Comparison of ENCODE assay signal across 12 mouse cellular contexts in the genomic region with DNA sequence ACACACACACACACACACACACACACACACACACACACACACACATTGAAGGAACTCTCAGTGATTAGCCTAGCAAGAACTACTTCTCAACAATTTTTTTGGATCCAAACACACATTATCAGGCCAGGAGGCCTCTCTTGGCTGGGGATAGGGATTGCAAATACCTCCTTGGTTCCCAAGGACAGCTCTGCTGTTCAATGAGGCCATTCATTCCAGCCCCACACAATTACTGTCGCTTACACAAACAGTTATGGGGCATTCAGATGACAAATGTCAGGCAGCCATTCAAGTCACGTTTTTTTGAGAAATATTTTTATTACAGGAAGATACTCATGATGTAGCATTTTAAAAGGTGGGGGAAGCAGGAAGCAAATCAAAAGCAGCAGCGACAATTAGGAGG.
DNase-seq lines count a peak whose midpoint lies in the region; ATAC-seq lines count a peak whose summit lies in the region.
"Had no signal": no experiment of that assay in that cellular context is flagged by ENCODE, and none has a peak within 500 bp of the region (broad histone marks: within the 10 kb centered on the region; RNA-seq: fewer than 3 reads in every experiment).

No protein-coding gene starts in this region.

- no peaks in the 10 kb centered on the region for H3K4me1 ChIP-seq in embryonic facial prominence, embryonic 14.5 days (ENCODE audit: control insufficient read depth, insufficient read depth, low read length)
- no peaks in the 10 kb centered on the region for H3K4me1 ChIP-seq in embryonic facial prominence, embryonic 10.5 days
- H3K4me1 ChIP-seq in intestine, embryonic 15.5 days (replicated peaks) = no peaks in the 10 kb centered on the region

- no peak overlapping the region for H3K4me2 ChIP-seq in embryonic facial prominence, embryonic 14.5 days (ENCODE audit: low read depth, low read length)
- no peak overlapping the region for H3K4me2 ChIP-seq in intestine, embryonic 15.5 days (replicated peaks)

- no peak overlapping the region for H3K27ac ChIP-seq in embryonic facial prominence, embryonic 14.5 days (replicated peaks; ENCODE audit: low read depth, low read length)
- H3K27ac ChIP-seq in embryonic facial prominence, embryonic 10.5 days (replicated peaks) = no peak overlapping the region
- no peak overlapping the region for H3K27ac ChIP-seq in intestine, embryonic 15.5 days
- H3K27ac ChIP-seq: liver, embryonic 14.5 days had no signal

- WGBS in embryonic facial prominence, embryonic 14.5 days = 45% methylated on average over 3 of the region's 3 CpGs
- WGBS in embryonic facial prominence, embryonic 10.5 days = 55% methylated on average over 3 of the region's 3 CpGs
- whole genome bisulfite sequencing in intestine, embryonic 15.5 days = 37% methylated on average over 3 of the region's 3 CpGs

- no peaks in the 10 kb centered on the region for H3K27me3 ChIP-seq in embryonic facial prominence, embryonic 14.5 days (replicated peaks; ENCODE audit: control insufficient read depth, insufficient read depth, low read length)
- no peaks in the 10 kb centered on the region for H3K27me3 ChIP-seq in embryonic facial prominence, embryonic 10.5 days (replicated peaks; ENCODE audit: low read depth, poor library complexity, severe bottlenecking)
- no peaks in the 10 kb centered on the region for H3K27me3 ChIP-seq in intestine, embryonic 15.5 days (replicated peaks)

- no peaks in the 10 kb centered on the region for H3K9me3 ChIP-seq in embryonic facial prominence, embryonic 14.5 days (ENCODE audit: control insufficient read depth, low read length)
- no peaks in the 10 kb centered on the region for H3K9me3 ChIP-seq in embryonic facial prominence, embryonic 10.5 days
- H3K9me3 ChIP-seq in intestine, embryonic 15.5 days = no peaks in the 10 kb centered on the region

- DNase-seq in embryonic facial prominence, embryonic 14.5 days (ENCODE audit: low spot score) = peak; percentile 17
- DNase-seq in embryonic facial prominence, embryonic 10.5 days (ENCODE audit: low spot score) = no peak
- peak; percentile 8 to 14 for DNase-seq in layer of hippocampus, postnatal 10 days (ENCODE audit: low spot score in 2 of 2)
- no peak for DNase-seq in layer of hippocampus, adult 8-10 months (ENCODE audit: low spot score in 2 of 2)
- peak; percentile 68 for DNase-seq in Muller cell, postnatal 12 days (ENCODE audit: inconsistent ontology term)
- DNase-seq in gastrocnemius, postnatal 10 days = peak; percentile 7
- no peak for DNase-seq in frontal cortex, adult 2 months (ENCODE audit: extremely low spot score in 1 of 2, low spot score in 1 of 2)
- DNase-seq: B cell, adult 2 months; cerebellum, adult 18-20 months; right cerebral cortex, adult 18-20 months had no signal

- ATAC-seq in embryonic facial prominence, embryonic 14.5 days (ENCODE audit: low read depth) = no peak
- no peak for ATAC-seq in intestine, embryonic 15.5 days

- no peak overlapping the region for H3K4me3 ChIP-seq in embryonic facial prominence, embryonic 14.5 days (ENCODE audit: low read depth, low read length)
- H3K4me3 ChIP-seq in embryonic facial prominence, embryonic 10.5 days = no peak overlapping the region
- H3K4me3 ChIP-seq in intestine, embryonic 15.5 days (replicated peaks) = no peak overlapping the region

- no peak overlapping the region for H3K9ac ChIP-seq in embryonic facial prominence, embryonic 14.5 days (ENCODE audit: low read depth, low read length)
- H3K9ac ChIP-seq in intestine, embryonic 15.5 days = no peak overlapping the region
- H3K9ac ChIP-seq: liver, embryonic 14.5 days had no signal

- H3K36me3 ChIP-seq in embryonic facial prominence, embryonic 14.5 days (ENCODE audit: control insufficient read depth, insufficient read depth, low read length) = no peaks in the 10 kb centered on the region
- no peaks in the 10 kb centered on the region for H3K36me3 ChIP-seq in embryonic facial prominence, embryonic 10.5 days (replicated peaks)
- no peaks in the 10 kb centered on the region for H3K36me3 ChIP-seq in intestine, embryonic 15.5 days

Comparison
In these comparisons a context has a peak if more than half of its experiments do, and no peak if none do; other contexts are left out.
1. DNase-seq: peak in embryonic facial prominence, embryonic 14.5 days (single experiment), layer of hippocampus, postnatal 10 days (2 of 2), Muller cell, postnatal 12 days (single experiment) and gastrocnemius, postnatal 10 days (single experiment); none in embryonic facial prominence, embryonic 10.5 days (single experiment), layer of hippocampus, adult 8-10 months (0 of 2) and frontal cortex, adult 2 months (0 of 2).